Mouse (Mus musculus) heart, embryonic 11.5 days (tissue): ENCODE measurements around the gene Noxo1. TPM values are rescaled to one million over a fixed set of nuclear protein-coding genes. Genes with fewer than 3 reads are reported as not detected.

Experiments used
- ATAC-seq: fragments of 200-750 bp; cut with Nextera tagmentation; replicated peaks from 2 replicates; pipeline ENCODE4 v1.8.0; 2017; ENCODE audit warnings: moderate library complexity; ENCODE audit not compliant: insufficient number of reproducible peaks, low FRiP score, low TSS enrichment
- H3K27ac ChIP-seq: fragments of 300-500 bp; sonication (generic); 2 replicates; pipeline ENCODE4 v1.5.1; 2014; ENCODE audit warnings: mild to moderate bottlenecking, low read depth, low read length
- H3K27me3 ChIP-seq: fragments of 300-500 bp; sonication (generic); 2 replicates; pipeline ENCODE4 v1.6.1; 2014; ENCODE audit warnings: mild to moderate bottlenecking, low read length, mixed read lengths; ENCODE audit not compliant: control insufficient read depth, insufficient read depth
- H3K36me3 ChIP-seq: fragments of 300-500 bp; sonication (generic); 2 replicates; pipeline ENCODE4 v1.6.1; 2014; ENCODE audit warnings: mild to moderate bottlenecking, low read length, moderate library complexity, mixed read lengths; ENCODE audit not compliant: control insufficient read depth, insufficient read depth
- H3K4me1 ChIP-seq: fragments of 300-500 bp; sonication (generic); 2 replicates; pipeline ENCODE4 v1.6.1; 2014; ENCODE audit warnings: low read length; ENCODE audit not compliant: control insufficient read depth, insufficient read depth
- H3K4me2 ChIP-seq: fragments of 300-500 bp; sonication (generic); 2 replicates; pipeline ENCODE4 v1.6.1; 2014; ENCODE audit warnings: mild to moderate bottlenecking, moderate library complexity
- H3K4me3 ChIP-seq: fragments of 300-500 bp; sonication (generic); 2 replicates; pipeline ENCODE4 v1.5.1; 2014; ENCODE audit warnings: low read depth, low read length
- H3K9ac ChIP-seq: fragments of 300-500 bp; sonication (generic); 2 replicates; pipeline ENCODE4 v1.6.1; 2014; ENCODE audit warnings: mild to moderate bottlenecking, low read depth, low read length, moderate library complexity
- H3K9me3 ChIP-seq: fragments of 300-500 bp; sonication (generic); replicated peaks from 2 replicates; pipeline ENCODE4 v1.6.1; 2016; ENCODE audit warnings: low read length; ENCODE audit not compliant: control insufficient read depth
- WGBS: fragments of 180-500 bp; shearing (Covaris S2); extraction: QIAGEN DNeasy Blood & Tissue Kit; methylation state at CpG from one replicate; pipeline ENCODE4 v1.1.7; 2014; ENCODE audit not compliant: insufficient replicate concordance; 5-methylcytosine and 5-hydroxymethylcytosine counted together
- polyA plus RNA-seq: library from polyadenylated mRNA; unstranded; fragments of >200 nt; fragmentation: Nextera tagmentation; extraction: Ambion mirVana; gene quantifications from 2 replicates; pipeline ENCODE4 v1.2.1, GENCODE M21; 2014

Noxo1 gene
- polyA plus RNA-seq, 1 experiment from 2014 or later = 0.49 TPM

GRCm38 (mm10) chr17:24737135-24737810, 41.2 kb downstream of the Noxo1 start:
- Histone ChIP-seq H3K27ac (no peak overlapping the region), H3K9me3 (no peaks in the 10 kb centered on the region), H3K4me1 (peaks cover 10% of the 10 kb centered on the region), H3K36me3 (no peaks in the 10 kb centered on the region), H3K9ac (peak overlapping the region; percentile 78), H3K4me3 (peak overlapping the region; percentile 73), H3K4me2 (peak overlapping the region; percentile 94), H3K27me3 (no peaks in the 10 kb centered on the region)
- no peak for ATAC-seq
- WGBS = 24% methylated on average over 8 of the region's 8 CpGs

- no peak overlapping the region for H3K4me3 ChIP-seq
- H3K4me2 ChIP-seq = no peak overlapping the region
- H3K9ac ChIP-seq = no peak overlapping the region
- no peaks in the 10 kb centered on the region for H3K36me3 ChIP-seq
- WGBS = 84% methylated on average over 4 of the region's 4 CpGs
- no peak overlapping the region for H3K27ac ChIP-seq
- H3K27me3 ChIP-seq = no peaks in the 10 kb centered on the region
- no peak for ATAC-seq
- peaks cover 8% of the 10 kb centered on the region for H3K4me1 ChIP-seq
- H3K9me3 ChIP-seq = no peaks in the 10 kb centered on the region
These were observed 42.2 kb downstream of the Noxo1 start for GRCm38 (mm10) chr17:24738238-24738637.

GRCm38 (mm10) chr17:24739926-24740325, 43.9 kb downstream of the Noxo1 start:
- no peaks in the 10 kb centered on the region for H3K9me3 ChIP-seq
- WGBS = 78% methylated on average over 8 of the region's 8 CpGs
- no peak overlapping the region for H3K4me3 ChIP-seq
- no peak overlapping the region for H3K9ac ChIP-seq
- no peak for ATAC-seq
- no peaks in the 10 kb centered on the region for H3K27me3 ChIP-seq
- no peaks in the 10 kb centered on the region for H3K36me3 ChIP-seq
- no peak overlapping the region for H3K4me2 ChIP-seq
- H3K4me1 ChIP-seq = peaks cover 8% of the 10 kb centered on the region
- no peak overlapping the region for H3K27ac ChIP-seq

- H3K27ac ChIP-seq = no peak overlapping the region
- no peak overlapping the region for H3K9ac ChIP-seq
- H3K4me3 ChIP-seq = no peak overlapping the region
- peaks cover under 1% of the 10 kb centered on the region for H3K4me1 ChIP-seq
- no peaks in the 10 kb centered on the region for H3K36me3 ChIP-seq
- H3K9me3 ChIP-seq = no peaks in the 10 kb centered on the region
- WGBS = 76% methylated on average over 8 of the region's 8 CpGs
- peaks cover 2% of the 10 kb centered on the region; the same call in 1 of the 2 replicates for H3K27me3 ChIP-seq
- H3K4me2 ChIP-seq = no peak overlapping the region
- no peak for ATAC-seq
These were observed 46.3 kb downstream of the Noxo1 start for GRCm38 (mm10) chr17:24742307-24742706.

GRCm38 (mm10) chr17:24743896-24744295, 47.9 kb downstream of the Noxo1 start:
- peaks cover 2% of the 10 kb centered on the region; the same call in 1 of the 2 replicates for H3K27me3 ChIP-seq
- no peak overlapping the region for H3K27ac ChIP-seq
- no peak overlapping the region for H3K4me2 ChIP-seq
- WGBS = 70% methylated on average over 5 of the region's 5 CpGs
- H3K4me1 ChIP-seq = no peaks in the 10 kb centered on the region
- no peaks in the 10 kb centered on the region for H3K36me3 ChIP-seq
- no peak for ATAC-seq
- no peak overlapping the region for H3K4me3 ChIP-seq
- no peaks in the 10 kb centered on the region for H3K9me3 ChIP-seq
- H3K9ac ChIP-seq = no peak overlapping the region

GRCm38 (mm10) chr17:24744381-24744780, 48.3 kb downstream of the Noxo1 start:
- Histone ChIP-seq H3K4me3 (no peak overlapping the region), H3K9me3 (no peaks in the 10 kb centered on the region), H3K27me3 (peaks cover 2% of the 10 kb centered on the region; the same call in 1 of the 2 replicates), H3K4me1 (no peaks in the 10 kb centered on the region), H3K4me2 (no peak overlapping the region), H3K27ac (no peak overlapping the region), H3K36me3 (no peaks in the 10 kb centered on the region), H3K9ac (no peak overlapping the region)
- ATAC-seq = no peak
- 67% methylated on average over 3 of the region's 3 CpGs for WGBS

GRCm38 (mm10) chr17:24745526-24746497, 49.8 kb downstream of the Noxo1 start:
- WGBS = 19% methylated on average over 7 of the region's 7 CpGs
- 0 out of 2 replicates have a peak, but pooled peaks have one; percentile 46 for ATAC-seq

GRCm38 (mm10) chr17:24746986-24747385, 51.0 kb downstream of the Noxo1 start:
- ATAC-seq = no peak
- 41% methylated on average over 4 of the region's 4 CpGs for WGBS
- no peak overlapping the region for H3K27ac ChIP-seq

More at GRCm38 (mm10) chr17:24745526-24746497, 49.8 kb downstream of the Noxo1 start:
- H3K4me1 ChIP-seq = no peaks in the 10 kb centered on the region
- H3K9me3 ChIP-seq = no peaks in the 10 kb centered on the region
- no peak overlapping the region for H3K27ac ChIP-seq
- no peak overlapping the region for H3K9ac ChIP-seq
- H3K36me3 ChIP-seq = no peaks in the 10 kb centered on the region
- peaks cover 12% of the 10 kb centered on the region for H3K27me3 ChIP-seq
- no peak overlapping the region for H3K4me3 ChIP-seq
- H3K4me2 ChIP-seq = no peak overlapping the region

More at GRCm38 (mm10) chr17:24746986-24747385, 51.0 kb downstream of the Noxo1 start:
- no peaks in the 10 kb centered on the region for H3K36me3 ChIP-seq
- no peak overlapping the region for H3K9ac ChIP-seq
- no peak overlapping the region for H3K4me3 ChIP-seq
- no peaks in the 10 kb centered on the region for H3K4me1 ChIP-seq
- no peak overlapping the region for H3K4me2 ChIP-seq
- peaks cover 22% of the 10 kb centered on the region for H3K27me3 ChIP-seq
- H3K9me3 ChIP-seq = no peaks in the 10 kb centered on the region
